Mouse (Mus musculus): ENCODE data around the gene Slc5a2.

DNA sequence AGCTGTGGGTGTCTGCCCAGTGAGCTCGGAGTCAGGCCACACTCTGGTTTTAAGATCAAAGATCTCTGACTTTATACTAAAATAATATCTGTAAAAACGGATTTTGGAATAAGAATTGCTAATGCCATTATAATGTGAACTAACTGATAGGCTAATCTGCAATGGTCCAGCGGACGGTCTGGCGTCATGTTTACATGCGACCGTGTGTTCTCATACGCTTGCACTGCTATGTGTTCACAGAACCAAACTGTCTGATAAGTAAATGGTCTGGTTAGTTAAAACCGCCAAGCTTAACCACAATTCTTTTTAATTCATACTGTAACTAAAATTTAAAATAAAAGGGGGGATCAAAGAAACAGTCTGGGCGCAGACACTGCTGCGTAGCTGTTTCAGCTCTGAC, 16.3 kb downstream of the Slc5a2 start:
- TF ChIP-seq EP300 (IDR thresholded peaks at IDR 0.05; ENCODE audit: low read length) (no peak), POLR2A (IDR thresholded peaks at IDR 0.05; ENCODE audit: low read depth, low read length) (no peak)
